Mouse (Mus musculus): ENCODE data around the gene Adgre5.

Gene Adgre5

GRCm38 (mm10) chr8:83754149-83754548 lies 13.0 kb upstream of the Adgre5 start:
- DNase-seq (ENCODE audit: low read depth): no peak

- no peak for DNase-seq (ENCODE audit: low read depth)
These were observed 8.1 kb upstream of the Adgre5 start for GRCm38 (mm10) chr8:83749265-83749664.

GRCm38 (mm10) chr8:83748708-83749107 lies 7.6 kb upstream of the Adgre5 start:
- no peak for DNase-seq (ENCODE audit: low read depth)

- no peak for DNase-seq (ENCODE audit: low read depth)
These were observed 6.7 kb upstream of the Adgre5 start for GRCm38 (mm10) chr8:83747661-83748346.

GRCm38 (mm10) chr8:83744070-83744469 lies 2.9 kb upstream of the Adgre5 start:
- no peak for DNase-seq (ENCODE audit: low read depth)

GRCm38 (mm10) chr8:83742968-83743367 lies 1.8 kb upstream of the Adgre5 start:
- DNase-seq (ENCODE audit: low read depth): no peak

- DNase-seq (ENCODE audit: low read depth): no peak
These were observed 926 bp upstream of the Adgre5 start for GRCm38 (mm10) chr8:83741849-83742655.

GRCm38 (mm10) chr8:83740586-83740975 lies 545 bp downstream of the Adgre5 start:
- DNase-seq (ENCODE audit: low read depth): no peak

- no peak for DNase-seq (ENCODE audit: low read depth)
These were observed 1.2 kb downstream of the Adgre5 start for GRCm38 (mm10) chr8:83739711-83740468.

GRCm38 (mm10) chr8:83738949-83739710 lies 2.0 kb downstream of the Adgre5 start:
- no peak for DNase-seq (ENCODE audit: low read depth)

- DNase-seq (ENCODE audit: low read depth): no peak
These were observed 3.1 kb downstream of the Adgre5 start for GRCm38 (mm10) chr8:83737852-83738562.

GRCm38 (mm10) chr8:83737346-83737745 lies 3.8 kb downstream of the Adgre5 start:
- no peak for DNase-seq (ENCODE audit: low read depth)

GRCm38 (mm10) chr8:83736681-83737080 lies 4.4 kb downstream of the Adgre5 start:
- DNase-seq (ENCODE audit: low read depth): no peak

- DNase-seq (ENCODE audit: low read depth): no peak
These were observed 8.2 kb downstream of the Adgre5 start for GRCm38 (mm10) chr8:83732919-83733318.

GRCm38 (mm10) chr8:83731906-83732305 lies 9.2 kb downstream of the Adgre5 start:
- no peak for DNase-seq (ENCODE audit: low read depth)

- DNase-seq (ENCODE audit: low read depth): no peak
These were observed 11.9 kb downstream of the Adgre5 start for GRCm38 (mm10) chr8:83729009-83729807.

GRCm38 (mm10) chr8:83725521-83726102 lies 15.5 kb downstream of the Adgre5 start:
- DNase-seq (ENCODE audit: low read depth): no peak

- no peak for DNase-seq (ENCODE audit: low read depth)
These were observed 16.2 kb downstream of the Adgre5 start for GRCm38 (mm10) chr8:83724697-83725482.

- DNase-seq (ENCODE audit: low read depth): no peak
These were observed 17.6 kb downstream of the Adgre5 start for GRCm38 (mm10) chr8:83723447-83724083.
